Mouse (Mus musculus): ENCODE measurements at regions not wholly inside any gene's neighbourhood (a gene's known extent, or its start where the extent isn't known, plus 50 kb on each side); places are given as distances from the start of the nearest gene placed in this dataset.

DNA sequence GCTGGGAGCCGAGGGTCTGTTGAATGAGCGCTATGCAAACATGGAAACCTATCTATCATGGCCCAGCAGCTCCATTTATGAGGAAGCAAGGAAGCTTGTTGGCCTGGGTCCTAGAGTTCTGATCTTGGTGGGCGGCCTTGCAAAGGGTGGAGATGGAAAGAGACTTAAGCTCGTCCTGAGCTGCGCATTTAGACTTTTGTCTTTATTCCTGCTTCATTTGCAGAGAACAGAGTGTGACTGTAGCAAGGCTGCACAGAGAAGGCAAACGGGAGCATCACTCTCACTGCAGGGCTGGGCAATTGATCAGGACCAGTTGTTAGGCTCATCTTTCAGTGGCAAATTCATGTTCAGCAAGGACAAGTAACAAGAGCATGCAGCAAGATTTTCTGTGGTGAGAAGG, 177.2 kb downstream of the Plod2 start:
- Histone ChIP-seq H3K9me3 (ENCODE audit: control insufficient read depth, low read length) (no peaks in the 10 kb centered on the region), H3K4me1 (ENCODE audit: control insufficient read depth, insufficient read depth, low read length) (peaks cover 7% of the 10 kb centered on the region; the same call in 1 of the 2 replicates), H3K27ac (replicated peaks; ENCODE audit: low read depth, low read length) (no peak overlapping the region), H3K27me3 (ENCODE audit: control insufficient read depth, insufficient read depth, low read length) (no peaks in the 10 kb centered on the region), H3K4me2 (ENCODE audit: low read length) (no peak overlapping the region), H3K9ac (replicated peaks; ENCODE audit: low read length) (no peak overlapping the region), H3K4me3 (replicated peaks; ENCODE audit: low read depth, low read length) (no peak overlapping the region), H3K36me3 (ENCODE audit: control insufficient read depth, insufficient read depth, low read length) (no peaks in the 10 kb centered on the region)
- WGBS: 76% methylated on average over 6 of the region's 6 CpGs
- DNase-seq: peak; percentile 15
- no peak for ATAC-seq (ENCODE audit: low FRiP score, low TSS enrichment)

- Histone ChIP-seq H3K9ac (replicated peaks; ENCODE audit: low read length) (no peak overlapping the region), H3K27me3 (ENCODE audit: control insufficient read depth, insufficient read depth, low read length) (no peaks in the 10 kb centered on the region), H3K4me2 (ENCODE audit: low read length) (no peak overlapping the region), H3K27ac (replicated peaks; ENCODE audit: low read depth, low read length) (no peak overlapping the region), H3K36me3 (ENCODE audit: control insufficient read depth, insufficient read depth, low read length) (no peaks in the 10 kb centered on the region), H3K9me3 (ENCODE audit: control insufficient read depth, low read length) (no peaks in the 10 kb centered on the region), H3K4me3 (replicated peaks; ENCODE audit: low read depth, low read length) (no peak overlapping the region), H3K4me1 (ENCODE audit: control insufficient read depth, insufficient read depth, low read length) (no peaks in the 10 kb centered on the region)
- ATAC-seq (ENCODE audit: low FRiP score, low TSS enrichment): no peak
- WGBS: 87% methylated on average over 1 of the region's 1 CpGs
- DNase-seq: no peak
These were observed 186.8 kb downstream of the Plod2 start for GRCm38 (mm10) chr9:92728864-92729263.

GRCm38 (mm10) chr9:92731396-92731795, 189.4 kb downstream of the Plod2 start:
- Histone ChIP-seq H3K4me1 (ENCODE audit: control insufficient read depth, insufficient read depth, low read length) (no peaks in the 10 kb centered on the region), H3K36me3 (ENCODE audit: control insufficient read depth, insufficient read depth, low read length) (no peaks in the 10 kb centered on the region), H3K4me2 (ENCODE audit: low read length) (no peak overlapping the region), H3K27me3 (ENCODE audit: control insufficient read depth, insufficient read depth, low read length) (no peaks in the 10 kb centered on the region), H3K27ac (replicated peaks; ENCODE audit: low read depth, low read length) (no peak overlapping the region), H3K4me3 (replicated peaks; ENCODE audit: low read depth, low read length) (no peak overlapping the region), H3K9ac (replicated peaks; ENCODE audit: low read length) (no peak overlapping the region), H3K9me3 (ENCODE audit: control insufficient read depth, low read length) (no peaks in the 10 kb centered on the region)
- 81% methylated on average over 3 of the region's 3 CpGs for WGBS
- no peak for ATAC-seq (ENCODE audit: low FRiP score, low TSS enrichment)
- DNase-seq: no peak

DNA sequence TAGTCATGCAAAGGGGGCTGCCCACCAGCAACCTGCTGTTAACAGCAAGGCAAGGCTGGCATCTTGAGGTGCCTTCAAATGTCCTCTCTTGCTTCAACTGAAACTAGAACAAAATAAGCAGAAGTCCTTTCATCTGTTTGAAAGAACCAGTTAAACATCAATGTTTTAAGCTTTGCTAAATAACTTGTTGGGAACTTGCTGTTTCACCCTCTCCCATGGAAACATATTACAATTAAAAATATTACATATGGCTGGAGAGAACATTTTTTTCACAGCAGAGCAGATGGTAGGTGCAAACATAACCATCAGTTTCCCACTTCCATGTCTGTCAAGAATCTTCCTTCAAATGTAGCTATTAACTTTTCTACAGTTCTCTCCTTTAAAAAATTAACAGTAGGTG, 225.5 kb downstream of the Plod2 start:
- Histone ChIP-seq H3K9ac (replicated peaks; ENCODE audit: low read length) (no peak overlapping the region), H3K27me3 (ENCODE audit: control insufficient read depth, insufficient read depth, low read length) (no peaks in the 10 kb centered on the region), H3K27ac (replicated peaks; ENCODE audit: low read depth, low read length) (no peak overlapping the region), H3K4me3 (replicated peaks; ENCODE audit: low read depth, low read length) (no peak overlapping the region), H3K4me1 (ENCODE audit: control insufficient read depth, insufficient read depth, low read length) (no peaks in the 10 kb centered on the region), H3K4me2 (ENCODE audit: low read length) (no peak overlapping the region), H3K36me3 (ENCODE audit: control insufficient read depth, insufficient read depth, low read length) (no peaks in the 10 kb centered on the region), H3K9me3 (ENCODE audit: control insufficient read depth, low read length) (no peaks in the 10 kb centered on the region)
- ATAC-seq (ENCODE audit: low FRiP score, low TSS enrichment) (no peak), DNase-seq (no peak)

DNA sequence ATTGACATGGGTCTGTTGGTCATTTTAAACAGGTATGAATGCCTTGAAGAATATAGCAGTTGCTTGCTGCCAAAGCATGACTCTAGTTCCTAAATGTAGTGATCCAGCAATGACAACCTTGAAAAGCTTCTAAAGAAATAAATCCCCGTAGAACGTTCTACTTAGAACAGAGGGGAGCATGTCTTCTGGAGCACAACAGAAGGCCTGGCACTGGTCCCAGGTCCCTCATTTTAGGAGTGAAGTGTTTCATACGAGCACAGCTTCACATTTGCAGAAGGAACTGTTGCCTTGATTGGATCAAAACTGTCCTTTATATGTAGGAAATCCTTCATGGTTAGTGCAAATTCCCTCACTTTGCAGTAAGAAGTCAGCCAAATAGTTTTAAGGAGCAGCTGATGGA, 226.4 kb downstream of the Plod2 start:
- DNase-seq (no peak), ATAC-seq (ENCODE audit: low FRiP score, low TSS enrichment) (no peak)
- 84% methylated on average over 3 of the region's 3 CpGs for WGBS
- Histone ChIP-seq H3K27ac (replicated peaks; ENCODE audit: low read depth, low read length) (no peak overlapping the region), H3K4me1 (ENCODE audit: control insufficient read depth, insufficient read depth, low read length) (no peaks in the 10 kb centered on the region), H3K9ac (replicated peaks; ENCODE audit: low read length) (no peak overlapping the region), H3K4me3 (replicated peaks; ENCODE audit: low read depth, low read length) (no peak overlapping the region), H3K4me2 (ENCODE audit: low read length) (no peak overlapping the region), H3K27me3 (ENCODE audit: control insufficient read depth, insufficient read depth, low read length) (no peaks in the 10 kb centered on the region), H3K36me3 (ENCODE audit: control insufficient read depth, insufficient read depth, low read length) (no peaks in the 10 kb centered on the region), H3K9me3 (ENCODE audit: control insufficient read depth, low read length) (no peaks in the 10 kb centered on the region)

DNA sequence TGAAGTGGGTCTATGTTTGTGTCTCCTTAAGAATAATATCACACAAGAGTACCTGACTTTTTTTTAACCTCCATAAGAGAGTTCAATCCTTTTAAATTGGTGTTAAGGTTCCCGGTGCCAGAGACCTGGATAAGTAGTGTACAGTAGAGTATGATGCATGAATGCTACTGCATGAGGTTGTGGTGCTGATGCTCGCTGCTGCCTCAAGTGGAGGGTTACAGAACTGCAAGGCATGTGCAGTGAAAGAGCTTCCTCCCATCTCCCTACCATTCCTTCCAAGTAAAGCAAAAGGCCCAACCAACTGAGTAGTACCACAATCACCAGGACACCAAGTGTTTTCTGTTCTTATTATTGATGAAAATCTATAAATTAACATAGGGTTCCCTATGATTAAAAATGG, 227.5 kb downstream of the Plod2 start:
- H3K27ac ChIP-seq (replicated peaks; ENCODE audit: low read depth, low read length): no peak overlapping the region
- DNase-seq: peak; percentile 13
- no peak overlapping the region for H3K4me3 ChIP-seq (replicated peaks; ENCODE audit: low read depth, low read length)
- no peak overlapping the region for H3K9ac ChIP-seq (replicated peaks; ENCODE audit: low read length)
- no peak for ATAC-seq (ENCODE audit: low FRiP score, low TSS enrichment)
- H3K4me1 ChIP-seq (ENCODE audit: control insufficient read depth, insufficient read depth, low read length): no peaks in the 10 kb centered on the region
- H3K4me2 ChIP-seq (ENCODE audit: low read length): no peak overlapping the region
- H3K27me3 ChIP-seq (ENCODE audit: control insufficient read depth, insufficient read depth, low read length): no peaks in the 10 kb centered on the region
- no peaks in the 10 kb centered on the region for H3K36me3 ChIP-seq (ENCODE audit: control insufficient read depth, insufficient read depth, low read length)
- WGBS: 61% methylated on average over 2 of the region's 2 CpGs
- H3K9me3 ChIP-seq (ENCODE audit: control insufficient read depth, low read length): no peaks in the 10 kb centered on the region

DNA sequence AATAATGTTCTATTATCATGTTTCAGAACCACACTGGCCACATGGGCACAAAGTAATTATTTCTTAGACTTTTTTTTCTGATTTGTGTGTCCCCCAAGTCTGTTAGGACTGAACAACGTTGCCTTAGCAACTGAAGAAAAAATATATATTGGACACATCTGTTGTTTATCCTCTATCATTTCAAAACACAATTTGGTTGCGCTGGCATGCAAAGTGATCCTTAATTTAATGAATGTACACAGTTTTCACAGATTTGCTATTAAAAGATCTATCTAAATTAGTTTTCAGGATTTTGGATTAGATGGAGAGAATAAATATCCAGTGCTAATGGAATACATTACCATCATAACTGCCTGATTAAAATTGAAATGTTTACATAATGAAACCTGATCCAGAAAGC, 229.0 kb downstream of the Plod2 start:
- Histone ChIP-seq H3K9ac (replicated peaks; ENCODE audit: low read length) (no peak overlapping the region), H3K27me3 (ENCODE audit: control insufficient read depth, insufficient read depth, low read length) (no peaks in the 10 kb centered on the region), H3K27ac (replicated peaks; ENCODE audit: low read depth, low read length) (no peak overlapping the region), H3K4me2 (ENCODE audit: low read length) (no peak overlapping the region), H3K36me3 (ENCODE audit: control insufficient read depth, insufficient read depth, low read length) (no peaks in the 10 kb centered on the region), H3K4me3 (replicated peaks; ENCODE audit: low read depth, low read length) (no peak overlapping the region), H3K9me3 (ENCODE audit: control insufficient read depth, low read length) (no peaks in the 10 kb centered on the region), H3K4me1 (ENCODE audit: control insufficient read depth, insufficient read depth, low read length) (no peaks in the 10 kb centered on the region)
- DNase-seq: no peak
- ATAC-seq (ENCODE audit: low FRiP score, low TSS enrichment): no peak
- 84% methylated on average over 2 of the region's 2 CpGs for WGBS

GRCm38 (mm10) chr9:92771716-92772115, 229.7 kb downstream of the Plod2 start:
- no peak overlapping the region for H3K4me2 ChIP-seq (ENCODE audit: low read length)
- H3K36me3 ChIP-seq (ENCODE audit: control insufficient read depth, insufficient read depth, low read length): no peaks in the 10 kb centered on the region
- H3K9me3 ChIP-seq (ENCODE audit: control insufficient read depth, low read length): no peaks in the 10 kb centered on the region
- no peak overlapping the region for H3K4me3 ChIP-seq (replicated peaks; ENCODE audit: low read depth, low read length)
- H3K27me3 ChIP-seq (ENCODE audit: control insufficient read depth, insufficient read depth, low read length): no peaks in the 10 kb centered on the region
- no peak overlapping the region for H3K9ac ChIP-seq (replicated peaks; ENCODE audit: low read length)
- no peak for ATAC-seq (ENCODE audit: low FRiP score, low TSS enrichment)
- H3K4me1 ChIP-seq (ENCODE audit: control insufficient read depth, insufficient read depth, low read length): no peaks in the 10 kb centered on the region
- no peak for DNase-seq
- 86% methylated on average over 3 of the region's 3 CpGs for WGBS
- H3K27ac ChIP-seq (replicated peaks; ENCODE audit: low read depth, low read length): no peak overlapping the region

GRCm38 (mm10) chr9:92782922-92783454, 241.0 kb downstream of the Plod2 start:
- no peak overlapping the region for H3K4me2 ChIP-seq (ENCODE audit: low read length)
- H3K4me1 ChIP-seq (ENCODE audit: control insufficient read depth, insufficient read depth, low read length): no peaks in the 10 kb centered on the region
- DNase-seq (no peak), ATAC-seq (ENCODE audit: low FRiP score, low TSS enrichment) (no peak)
- no peaks in the 10 kb centered on the region for H3K36me3 ChIP-seq (ENCODE audit: control insufficient read depth, insufficient read depth, low read length)
- no peak overlapping the region for H3K9ac ChIP-seq (replicated peaks; ENCODE audit: low read length)
- H3K27ac ChIP-seq (replicated peaks; ENCODE audit: low read depth, low read length): no peak overlapping the region
- H3K27me3 ChIP-seq (ENCODE audit: control insufficient read depth, insufficient read depth, low read length): no peaks in the 10 kb centered on the region
- 0 out of 2 replicates have a peak, but pooled peaks cover 7% of the 10 kb centered on the region for H3K9me3 ChIP-seq (ENCODE audit: control insufficient read depth, low read length)
- H3K4me3 ChIP-seq (replicated peaks; ENCODE audit: low read depth, low read length): no peak overlapping the region
